Mouse (Mus musculus): ENCODE measurements around the gene Grpel1. TPM values are rescaled to one million over a fixed set of nuclear protein-coding genes. Genes with fewer than 3 reads are reported as not detected.

The Grpel1 gene
- polyA plus RNA-seq, 1 experiment from 2014 or later, result 66.4 TPM

DNA sequence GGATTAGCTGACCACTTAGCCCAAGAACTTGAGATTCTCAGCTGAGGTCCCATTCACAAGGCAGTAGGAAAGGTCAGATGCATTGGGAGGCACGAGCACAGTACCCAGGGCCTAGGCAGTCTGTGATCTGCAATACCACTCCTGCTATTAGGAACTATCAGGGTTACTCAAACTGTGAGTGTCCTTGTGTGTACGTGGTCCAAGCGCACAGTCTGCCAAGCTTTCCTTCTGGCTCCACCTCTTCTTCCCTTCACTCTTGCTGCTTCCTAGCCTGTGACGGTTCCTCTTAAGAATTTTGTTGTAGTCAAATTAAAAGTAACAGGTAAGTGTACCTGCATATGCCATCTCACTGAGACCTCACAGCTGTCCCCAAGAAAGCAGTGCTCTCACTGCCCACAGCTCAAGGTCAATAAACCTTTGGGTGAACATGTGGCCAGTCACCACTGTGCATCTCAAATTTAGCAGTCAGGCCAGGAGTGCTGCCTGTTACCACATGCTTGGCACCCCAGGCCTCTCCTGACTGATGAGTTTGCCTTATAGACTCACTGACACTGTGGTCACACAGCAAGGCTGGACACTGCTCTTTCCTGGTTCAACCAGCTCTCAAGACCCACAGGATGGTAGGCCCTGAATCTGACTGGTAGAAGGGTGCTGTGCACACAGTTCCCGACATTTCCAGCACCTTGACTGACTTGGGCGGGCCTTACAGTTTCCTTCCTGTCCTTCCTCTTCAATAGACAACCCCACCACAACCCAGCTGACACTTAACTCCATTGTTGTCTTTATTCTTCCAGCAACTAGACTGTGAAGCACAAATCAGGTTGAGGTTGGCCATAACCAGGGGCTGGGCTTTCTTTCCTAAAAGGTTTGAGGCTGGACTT lies 14.0 kb downstream of the Grpel1 start:
- H3K4me3 ChIP-seq (ENCODE audit: low read length), result no peak overlapping the region
- H3K27me3 ChIP-seq (ENCODE audit: insufficient read depth, low read length), result no peaks in the 10 kb centered on the region
- no peak overlapping the region for H3K9ac ChIP-seq (replicated peaks; ENCODE audit: low read length)
- H3K27ac ChIP-seq (ENCODE audit: low read length), result no peak overlapping the region
- H3K4me1 ChIP-seq (ENCODE audit: insufficient read depth, low read length), result peaks cover 18% of the 10 kb centered on the region
- H3K9me3 ChIP-seq (ENCODE audit: low read length), result no peaks in the 10 kb centered on the region
- no peak for ATAC-seq (ENCODE audit: low FRiP score, low TSS enrichment)
- peaks cover 13% of the 10 kb centered on the region for H3K36me3 ChIP-seq (ENCODE audit: insufficient read depth, low read length)
- no peak overlapping the region for H3K4me2 ChIP-seq (replicated peaks; ENCODE audit: low read depth, low read length)
- WGBS, result 84% methylated on average over 6 of the region's 6 CpGs

DNA sequence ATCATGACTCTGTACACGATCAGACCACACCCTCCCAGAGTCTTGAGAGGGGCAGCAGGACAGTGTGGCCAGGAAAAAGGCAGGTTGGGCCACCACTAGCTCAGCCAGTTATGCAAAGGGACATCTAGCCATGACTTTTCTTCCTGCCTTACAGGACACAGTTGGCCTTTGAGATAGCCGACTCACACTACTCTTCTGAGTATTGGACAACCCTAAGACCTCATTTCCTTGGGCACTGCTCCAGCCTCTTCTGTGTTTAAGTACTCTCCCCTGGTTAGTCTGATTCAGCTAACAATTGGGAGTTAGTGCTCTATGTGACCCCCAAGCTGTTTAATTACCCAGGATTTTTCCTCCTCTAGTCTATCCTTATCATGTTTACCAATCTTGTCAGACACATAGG lies 14.9 kb downstream of the Grpel1 start:
- Histone ChIP-seq H3K4me2 (replicated peaks; ENCODE audit: low read depth, low read length) (no peak overlapping the region), H3K9me3 (ENCODE audit: low read length) (no peaks in the 10 kb centered on the region), H3K9ac (replicated peaks; ENCODE audit: low read length) (no peak overlapping the region), H3K4me3 (ENCODE audit: low read length) (no peak overlapping the region), H3K27me3 (ENCODE audit: insufficient read depth, low read length) (peaks cover under 1% of the 10 kb centered on the region; the same call in 1 of the 2 replicates), H3K36me3 (ENCODE audit: insufficient read depth, low read length) (peaks cover 8% of the 10 kb centered on the region), H3K4me1 (ENCODE audit: insufficient read depth, low read length) (peaks cover 19% of the 10 kb centered on the region), H3K27ac (ENCODE audit: low read length) (no peak overlapping the region)
- ATAC-seq (ENCODE audit: low FRiP score, low TSS enrichment), result no peak
- WGBS, result 80% methylated on average over 2 of the region's 2 CpGs

DNA sequence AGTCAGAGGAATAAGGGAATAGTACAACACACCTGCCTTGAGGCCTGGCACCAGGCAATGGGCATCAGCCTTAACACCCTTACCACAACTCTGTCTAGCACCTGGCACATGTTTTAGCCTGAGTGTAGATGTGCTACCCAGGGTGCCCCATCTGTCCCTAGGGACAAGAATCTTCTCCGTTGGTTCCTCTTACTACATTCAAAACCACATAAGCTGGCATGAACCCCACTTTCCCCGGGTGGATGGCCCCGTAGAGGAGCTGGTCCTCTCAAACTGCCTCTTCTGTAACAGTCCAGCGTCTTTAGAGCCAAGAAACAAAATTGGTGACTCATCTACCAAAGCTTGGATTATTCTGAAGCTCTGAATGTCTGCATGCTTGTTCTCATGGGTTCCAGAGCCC lies 15.6 kb downstream of the Grpel1 start:
- no peak overlapping the region for H3K4me3 ChIP-seq (ENCODE audit: low read length)
- peaks cover 8% of the 10 kb centered on the region for H3K36me3 ChIP-seq (ENCODE audit: insufficient read depth, low read length)
- no peaks in the 10 kb centered on the region for H3K9me3 ChIP-seq (ENCODE audit: low read length)
- H3K27ac ChIP-seq (ENCODE audit: low read length), result no peak overlapping the region
- no peak overlapping the region for H3K4me2 ChIP-seq (replicated peaks; ENCODE audit: low read depth, low read length)
- H3K4me1 ChIP-seq (ENCODE audit: insufficient read depth, low read length), result peaks cover 25% of the 10 kb centered on the region
- no peak overlapping the region for H3K9ac ChIP-seq (replicated peaks; ENCODE audit: low read length)
- peaks cover 8% of the 10 kb centered on the region; the same call in 1 of the 2 replicates for H3K27me3 ChIP-seq (ENCODE audit: insufficient read depth, low read length)
- WGBS, result 89% methylated on average over 4 of the region's 4 CpGs
- no peak for ATAC-seq (ENCODE audit: low FRiP score, low TSS enrichment)

DNA sequence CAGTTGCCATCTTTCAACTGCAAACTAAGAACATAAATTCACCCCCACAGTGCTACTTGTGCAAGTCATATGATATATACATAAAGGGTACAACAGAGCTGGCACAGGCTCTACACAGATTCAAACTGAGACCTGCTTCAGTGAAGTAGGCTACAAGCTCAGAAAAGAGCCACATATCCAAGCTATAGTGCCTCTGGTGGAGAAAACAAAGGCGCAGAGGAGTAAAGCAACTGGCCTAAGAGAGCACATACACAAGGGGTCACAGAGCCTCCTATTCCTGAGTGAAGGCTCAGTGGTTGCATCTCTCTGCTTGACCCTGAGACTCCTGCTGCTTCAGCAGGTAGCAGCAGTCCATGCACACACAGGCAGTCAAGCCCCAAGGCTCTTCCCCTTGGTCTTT lies 16.3 kb downstream of the Grpel1 start:
- no peaks in the 10 kb centered on the region for H3K9me3 ChIP-seq (ENCODE audit: low read length)
- WGBS, result 79% methylated on average over 1 of the region's 1 CpGs
- no peak overlapping the region for H3K4me3 ChIP-seq (ENCODE audit: low read length)
- H3K4me1 ChIP-seq (ENCODE audit: insufficient read depth, low read length), result peaks cover 25% of the 10 kb centered on the region
- H3K36me3 ChIP-seq (ENCODE audit: insufficient read depth, low read length), result peaks cover 6% of the 10 kb centered on the region
- H3K4me2 ChIP-seq (replicated peaks; ENCODE audit: low read depth, low read length), result no peak overlapping the region
- no peak overlapping the region for H3K27ac ChIP-seq (ENCODE audit: low read length)
- peaks cover 10% of the 10 kb centered on the region; the same call in 1 of the 2 replicates for H3K27me3 ChIP-seq (ENCODE audit: insufficient read depth, low read length)
- H3K9ac ChIP-seq (replicated peaks; ENCODE audit: low read length), result no peak overlapping the region
- ATAC-seq (ENCODE audit: low FRiP score, low TSS enrichment), result no peak

DNA sequence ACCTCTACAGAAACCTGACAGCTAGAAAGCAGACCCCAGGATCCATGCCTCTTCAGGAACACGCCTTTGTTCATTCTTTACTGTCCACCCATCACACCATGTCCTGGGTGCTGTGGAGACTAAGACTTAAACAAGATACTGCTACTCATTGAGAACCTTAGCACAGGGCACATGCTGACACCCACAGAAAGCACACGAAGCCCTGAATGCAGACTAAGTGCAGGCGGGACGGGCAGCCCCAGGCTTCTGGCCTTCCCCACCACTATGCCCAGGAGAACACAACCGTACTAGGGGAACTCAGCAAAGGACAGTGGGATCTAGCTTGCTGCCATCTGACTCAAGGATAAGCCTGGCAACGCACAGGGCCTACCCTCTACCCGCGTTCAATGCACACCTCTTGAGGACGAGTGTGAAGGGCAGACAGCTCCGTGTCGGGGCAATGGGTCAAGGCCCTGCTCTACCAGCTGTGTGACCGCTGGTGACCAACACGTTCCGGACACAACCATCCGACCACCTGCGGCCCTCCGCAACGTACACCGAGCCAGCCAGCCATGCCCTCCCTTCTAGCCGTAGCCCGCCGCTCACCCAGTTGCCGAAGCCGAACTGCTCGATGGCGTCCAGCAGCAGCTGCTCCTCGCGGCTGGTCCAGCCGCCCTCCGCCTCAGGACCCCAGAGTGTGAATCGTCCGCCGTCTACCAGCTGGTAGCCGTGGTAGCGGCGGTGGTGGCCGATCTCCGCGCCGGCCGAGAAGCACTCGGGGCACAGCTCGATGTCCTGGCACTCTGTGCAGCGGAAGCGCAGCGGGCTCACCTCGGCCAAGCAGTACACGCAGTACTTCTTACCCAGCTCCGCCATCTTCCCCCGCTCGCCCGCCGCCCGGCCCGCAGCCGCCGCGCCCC lies 18.7 kb downstream of the Grpel1 start:
- Histone ChIP-seq H3K36me3 (ENCODE audit: insufficient read depth, low read length) (no peaks in the 10 kb centered on the region), H3K4me1 (ENCODE audit: insufficient read depth, low read length) (peaks cover 25% of the 10 kb centered on the region), H3K9me3 (ENCODE audit: low read length) (no peaks in the 10 kb centered on the region), H3K4me3 (ENCODE audit: low read length) (peak overlapping the region; percentile 89), H3K4me2 (replicated peaks; ENCODE audit: low read depth, low read length) (peak overlapping the region; percentile 80), H3K9ac (replicated peaks; ENCODE audit: low read length) (peak overlapping the region; percentile 93), H3K27me3 (ENCODE audit: insufficient read depth, low read length) (peaks cover 10% of the 10 kb centered on the region; the same call in 1 of the 2 replicates), H3K27ac (ENCODE audit: low read length) (peak overlapping the region; percentile 68)
- ATAC-seq (ENCODE audit: low FRiP score, low TSS enrichment), result peak; percentile 41
- WGBS, result 2% methylated on average over 52 of the region's 58 CpGs

DNA sequence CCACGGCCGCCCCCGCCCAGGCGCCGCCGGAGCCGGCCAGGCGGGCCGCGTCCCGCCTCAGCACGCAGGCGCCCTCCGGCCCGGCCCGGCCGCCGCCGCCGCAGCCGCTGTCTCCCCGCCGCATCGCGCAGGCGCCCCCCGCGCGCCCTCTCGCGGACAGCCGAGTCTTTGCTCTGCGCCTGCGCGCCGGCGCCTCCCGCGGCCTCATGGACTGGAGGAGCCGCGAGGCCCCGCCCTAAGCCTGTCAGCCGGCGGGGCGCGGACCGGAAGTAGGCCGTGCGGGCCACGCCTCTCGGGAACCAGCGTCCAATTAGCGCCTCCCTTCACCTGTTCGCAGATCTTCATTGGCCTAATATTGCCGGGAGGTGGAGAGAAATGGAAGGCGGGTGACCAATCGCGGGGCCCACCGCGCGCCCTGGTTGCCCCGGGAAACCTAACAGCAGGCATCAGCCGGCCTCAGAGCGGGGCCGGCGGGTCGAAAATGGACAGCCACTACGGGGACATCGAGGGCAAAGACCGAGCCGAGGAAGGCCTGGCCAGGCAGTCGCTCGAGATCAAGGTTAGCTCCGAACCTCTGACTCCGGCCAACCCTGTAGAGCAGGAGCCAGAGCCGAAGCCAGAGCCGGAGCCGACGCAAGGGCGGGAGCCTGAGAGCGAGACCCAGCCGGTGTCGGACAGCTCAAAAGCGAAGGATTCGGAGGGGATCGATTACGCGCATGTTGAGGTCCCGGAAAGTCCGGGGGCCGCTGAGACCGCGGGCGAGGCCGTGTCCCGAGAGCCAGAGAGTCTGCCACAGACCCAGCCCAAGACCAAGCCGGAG lies 19.6 kb downstream of the Grpel1 start, which contains the start of the genes Tada2b and Ccdc96:
TSS of gene Tada2b (minus strand) at position 115 of the 820 bp plus-strand sequence.
TSS of gene Ccdc96 (plus strand) at position 418 of the 820 bp plus-strand sequence.
- Histone ChIP-seq H3K4me2 (replicated peaks; ENCODE audit: low read depth, low read length) (peak within 1 kb of the TSS; percentile 97), H3K27ac (ENCODE audit: low read length) (peak within 1 kb of the TSS; percentile 68), H3K4me1 (ENCODE audit: insufficient read depth, low read length) (peaks cover 25% of the 10 kb centered on the region), H3K27me3 (ENCODE audit: insufficient read depth, low read length) (peaks cover 10% of the 10 kb centered on the region; the same call in 1 of the 2 replicates), H3K9me3 (ENCODE audit: low read length) (no peaks in the 10 kb centered on the region), H3K9ac (replicated peaks; ENCODE audit: low read length) (peak within 1 kb of the TSS; percentile 93), H3K36me3 (ENCODE audit: insufficient read depth, low read length) (no peaks in the 10 kb centered on the region), H3K4me3 (ENCODE audit: low read length) (peak within 1 kb of the TSS; percentile 89)
- ATAC-seq (ENCODE audit: low FRiP score, low TSS enrichment), result peak; percentile 98
- WGBS, result under 1% methylated on average over 83 of the region's 97 CpGs

DNA sequence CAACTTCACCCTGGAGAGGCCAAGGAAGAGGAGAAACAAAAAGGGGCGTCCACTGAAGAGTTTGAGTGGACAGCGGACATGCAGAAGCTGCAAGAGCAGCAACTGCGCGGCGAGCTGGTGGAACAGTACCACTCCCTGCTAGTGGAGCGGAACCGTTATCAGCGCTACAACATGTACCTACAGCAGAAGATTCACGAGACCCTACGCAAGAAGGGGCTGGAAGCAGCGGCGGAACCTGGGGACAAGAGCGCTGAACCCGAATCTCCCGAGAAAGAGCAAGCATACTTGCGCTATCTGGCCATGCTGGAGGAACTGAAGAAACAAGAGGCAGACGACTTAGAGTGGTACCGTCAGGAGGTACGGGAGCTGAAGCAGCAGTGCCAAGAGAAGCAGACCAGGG lies 20.5 kb downstream of the Grpel1 start:
- Histone ChIP-seq H3K9ac (replicated peaks; ENCODE audit: low read length) (peak overlapping the region; percentile 58; the same call in 1 of the 2 replicates), H3K27me3 (ENCODE audit: insufficient read depth, low read length) (peaks cover 10% of the 10 kb centered on the region; the same call in 1 of the 2 replicates)

DNA sequence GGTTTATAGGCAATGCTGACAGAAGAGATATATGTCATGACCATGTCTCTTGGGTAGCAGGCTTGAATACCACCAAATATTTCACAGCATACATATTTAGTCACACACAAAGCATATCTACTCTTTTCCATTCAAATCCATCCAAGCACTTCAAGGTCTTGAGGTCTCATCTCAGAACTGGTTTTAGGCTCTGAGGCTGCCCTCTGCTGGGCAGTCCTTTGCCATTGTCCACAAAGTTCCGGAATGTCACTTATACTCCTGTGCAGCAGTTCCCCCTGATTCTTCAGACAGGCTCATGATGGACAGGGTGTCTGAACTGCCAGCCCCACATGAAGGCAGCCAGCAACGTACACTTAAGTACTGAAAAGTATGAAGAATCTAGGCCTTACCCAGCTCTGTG lies 24.4 kb downstream of the Grpel1 start:
- no peak overlapping the region for H3K4me3 ChIP-seq (ENCODE audit: low read length)
- no peak overlapping the region for H3K9ac ChIP-seq (replicated peaks; ENCODE audit: low read length)
- no peak overlapping the region for H3K27ac ChIP-seq (ENCODE audit: low read length)
- peaks cover 21% of the 10 kb centered on the region for H3K36me3 ChIP-seq (ENCODE audit: insufficient read depth, low read length)
- WGBS, result 54% methylated on average over 2 of the region's 2 CpGs
- H3K4me2 ChIP-seq (replicated peaks; ENCODE audit: low read depth, low read length), result no peak overlapping the region
- no peak for ATAC-seq (ENCODE audit: low FRiP score, low TSS enrichment)
- no peaks in the 10 kb centered on the region for H3K9me3 ChIP-seq (ENCODE audit: low read length)
- peaks cover 16% of the 10 kb centered on the region for H3K4me1 ChIP-seq (ENCODE audit: insufficient read depth, low read length)
- peaks cover 10% of the 10 kb centered on the region; the same call in 1 of the 2 replicates for H3K27me3 ChIP-seq (ENCODE audit: insufficient read depth, low read length)

More for the DNA sequence above, 20.5 kb downstream of the Grpel1 start:
- H3K4me1 ChIP-seq (ENCODE audit: insufficient read depth, low read length), result peaks cover 30% of the 10 kb centered on the region
- H3K9me3 ChIP-seq (ENCODE audit: low read length), result no peaks in the 10 kb centered on the region
- 28% methylated on average over 19 of the region's 19 CpGs for WGBS
- H3K4me2 ChIP-seq (replicated peaks; ENCODE audit: low read depth, low read length), result peak overlapping the region; percentile 97
- no peak for ATAC-seq (ENCODE audit: low FRiP score, low TSS enrichment)
- no peaks in the 10 kb centered on the region for H3K36me3 ChIP-seq (ENCODE audit: insufficient read depth, low read length)
- H3K4me3 ChIP-seq (ENCODE audit: low read length), result peak overlapping the region; percentile 49
- H3K27ac ChIP-seq (ENCODE audit: low read length), result no peak overlapping the region

DNA sequence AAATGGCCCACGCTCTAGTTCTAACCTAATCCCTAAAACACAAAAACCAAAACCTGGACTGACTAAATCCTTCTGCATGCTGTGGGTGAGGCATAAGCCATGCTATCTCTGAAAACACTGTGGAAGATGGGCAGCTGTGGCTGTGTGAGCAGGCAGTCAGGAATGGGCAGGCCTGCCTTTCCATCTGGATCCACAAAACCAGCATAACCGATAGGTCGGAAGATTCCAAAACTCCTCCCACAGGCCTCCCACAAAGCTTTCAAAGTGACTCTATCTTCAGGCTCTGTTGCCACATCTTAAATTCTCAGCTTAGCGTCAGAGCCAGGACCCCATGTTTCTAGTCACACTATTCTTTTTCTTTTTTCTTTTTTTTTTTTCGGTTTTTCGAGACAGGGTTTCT lies 29.1 kb downstream of the Grpel1 start:
- Histone ChIP-seq H3K9me3 (ENCODE audit: low read length) (no peaks in the 10 kb centered on the region), H3K27me3 (ENCODE audit: insufficient read depth, low read length) (no peaks in the 10 kb centered on the region), H3K4me3 (ENCODE audit: low read length) (no peak overlapping the region), H3K4me2 (replicated peaks; ENCODE audit: low read depth, low read length) (no peak overlapping the region), H3K9ac (replicated peaks; ENCODE audit: low read length) (no peak overlapping the region), H3K27ac (ENCODE audit: low read length) (no peak overlapping the region), H3K36me3 (ENCODE audit: insufficient read depth, low read length) (peaks cover 43% of the 10 kb centered on the region), H3K4me1 (ENCODE audit: insufficient read depth, low read length) (peaks cover 9% of the 10 kb centered on the region)
- no peak for ATAC-seq (ENCODE audit: low FRiP score, low TSS enrichment)
- 86% methylated on average over 6 of the region's 6 CpGs for WGBS
